Mouse (Mus musculus) heart, embryonic 13.5 days (tissue): ENCODE measurements at regions not wholly inside any gene's neighbourhood (a gene's known extent, or its start where the extent isn't known, plus 50 kb on each side); places are given as distances from the start of the nearest gene placed in this dataset. TPM values are rescaled to one million over a fixed set of nuclear protein-coding genes. Genes with fewer than 3 reads are reported as not detected.

Experiments used
- microRNA-seq: library from miRNA; unstranded; fragments of <30 nt; microRNA quantifications from one replicate; pipeline ENCODE4, GENCODE M21; 2016

Small RNA genes in the stretch of these regions (microRNA-seq; reads per million reads assigned to microRNA genes)
- gene Gm25247 = not detected
